Mouse (Mus musculus) limb, embryonic 15.5 days (tissue): ENCODE results near the gene Krt39. TPM values are rescaled to one million over a fixed set of nuclear protein-coding genes. Genes with fewer than 3 reads are reported as not detected.

Experiments
- ATAC-seq: fragments of 200-750 bp; cut with Nextera tagmentation; 2 replicates; pipeline ENCODE4 v1.8.0; 2017; ENCODE audit warnings: low read depth, moderate TSS enrichment; ENCODE audit not compliant: insufficient number of reproducible peaks, low FRiP score, low TSS enrichment
- H3K27ac ChIP-seq: fragments of 300-500 bp; sonication (generic); 2 replicates; pipeline ENCODE4 v1.5.1; 2015; ENCODE audit warnings: moderate library complexity, mild to moderate bottlenecking, inconsistent platforms
- H3K27me3 ChIP-seq: fragments of 300-500 bp; sonication (generic); 2 replicates; pipeline ENCODE4 v1.6.1; 2015; ENCODE audit warnings: inconsistent platforms
- H3K36me3 ChIP-seq: fragments of 300-500 bp; sonication (generic); 2 replicates; pipeline ENCODE4 v1.6.1; 2015; ENCODE audit warnings: inconsistent platforms
- H3K4me1 ChIP-seq: fragments of 300-500 bp; sonication (generic); 2 replicates; pipeline ENCODE4 v1.6.1; 2015; ENCODE audit warnings: inconsistent platforms
- H3K4me2 ChIP-seq: fragments of 300-500 bp; sonication (generic); 2 replicates; pipeline ENCODE4 v1.6.1; 2015; ENCODE audit warnings: mild to moderate bottlenecking, inconsistent platforms
- H3K4me3 ChIP-seq: fragments of 300-500 bp; sonication (generic); 2 replicates; pipeline ENCODE4 v1.5.1; 2015; ENCODE audit warnings: mild to moderate bottlenecking, inconsistent platforms
- H3K9ac ChIP-seq: fragments of 300-500 bp; sonication (generic); 2 replicates; pipeline ENCODE4 v1.6.1; 2015; ENCODE audit warnings: inconsistent platforms
- H3K9me3 ChIP-seq: fragments of 300-500 bp; sonication (generic); 2 replicates; pipeline ENCODE4 v1.6.1; 2016; ENCODE audit warnings: inconsistent platforms
- WGBS: fragments of 180-500 bp; shearing (Covaris S2); methylation state at CpG from one replicate; pipeline ENCODE4 v1.1.7; 2015; 5-methylcytosine and 5-hydroxymethylcytosine counted together
- polyA plus RNA-seq: library from polyadenylated mRNA; unstranded; fragments of >200 nt; fragmentation: Nextera tagmentation; extraction: Ambion mirVana; gene quantifications from 2 replicates; pipeline ENCODE4 v1.2.1, GENCODE M21; 2015

The Krt39 gene
- polyA plus RNA-seq, 1 experiment from 2014 or later: 0.15 TPM

DNA sequence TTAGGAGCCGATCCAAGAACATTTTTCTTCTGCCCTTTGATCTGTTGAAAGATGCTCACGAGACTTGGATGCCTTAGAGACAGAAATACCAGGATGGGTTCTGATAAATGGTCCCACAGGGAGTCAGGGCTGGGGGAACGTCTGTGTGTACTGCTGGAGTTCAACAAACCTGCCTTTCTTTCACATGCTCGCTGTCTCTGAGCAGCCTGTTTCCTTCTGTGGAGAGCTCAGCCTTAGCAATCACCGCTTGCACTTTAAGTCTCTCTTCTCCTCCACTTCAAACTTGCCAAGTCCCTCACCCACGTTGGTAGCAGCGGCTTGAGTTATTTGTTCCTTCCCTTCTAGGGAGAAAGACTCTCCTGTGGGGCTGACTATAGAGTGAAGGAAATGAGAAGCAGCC lies 54.8 kb downstream of the Krt39 start:
- 15% methylated on average over 7 of the region's 7 CpGs for WGBS
- Histone ChIP-seq H3K4me1 (0 out of 2 replicates have a peak, but pooled peaks cover 5% of the 10 kb centered on the region), H3K36me3 (no peaks in the 10 kb centered on the region), H3K4me3 (no peak overlapping the region), H3K27me3 (0 out of 2 replicates have a peak, but pooled peaks cover 4% of the 10 kb centered on the region), H3K9ac (no peak overlapping the region), H3K27ac (peak overlapping the region; percentile 2; the same call in 1 of the 2 replicates), H3K4me2 (no peak overlapping the region), H3K9me3 (no peaks in the 10 kb centered on the region)
- ATAC-seq: no peak

DNA sequence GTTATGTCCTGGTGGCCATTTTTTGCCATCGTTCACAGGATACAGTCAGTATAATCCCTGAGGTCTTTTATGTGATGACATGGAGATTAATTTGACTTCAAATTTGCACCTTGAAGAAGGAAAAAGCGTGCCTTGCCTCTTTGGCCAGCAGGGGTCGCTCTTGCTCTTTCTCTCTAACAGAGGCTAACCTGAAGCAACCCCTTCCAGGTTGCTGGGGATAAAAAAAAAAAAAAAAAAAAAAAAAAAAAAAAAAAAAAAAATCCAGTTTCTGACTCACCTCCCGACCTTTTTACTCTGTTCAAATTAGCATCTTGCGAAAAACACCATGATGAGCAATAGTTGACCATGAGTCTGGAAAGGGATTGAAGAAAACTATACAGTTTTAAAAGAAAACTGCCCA lies 56.3 kb downstream of the Krt39 start:
- ATAC-seq: no peak
- H3K9me3 ChIP-seq: no peaks in the 10 kb centered on the region

More for the DNA sequence above, 56.3 kb downstream of the Krt39 start:
- Histone ChIP-seq H3K9ac (no peak overlapping the region), H3K4me3 (no peak overlapping the region), H3K4me2 (no peak overlapping the region), H3K27ac (no peak overlapping the region), H3K36me3 (no peaks in the 10 kb centered on the region), H3K27me3 (0 out of 2 replicates have a peak, but pooled peaks cover 4% of the 10 kb centered on the region), H3K4me1 (0 out of 2 replicates have a peak, but pooled peaks cover 5% of the 10 kb centered on the region)
- 5% methylated on average over 5 of the region's 5 CpGs for WGBS

Other genes with a start within 250 kb of the Krt39 start
- 0.23 and 0.25 TPM in 2 replicates for gene Krt24, start 236.1 kb downstream of the Krt39 start, polyA plus RNA-seq
- not detected in 2 replicates for gene Krt25, start 198.4 kb downstream of the Krt39 start, polyA plus RNA-seq
- gene Krt26, start 183.4 kb downstream of the Krt39 start, polyA plus RNA-seq: not detected in 2 replicates
- not detected in 2 replicates for gene Krt27, start 170.2 kb downstream of the Krt39 start, polyA plus RNA-seq
- 0.14 and 0.17 TPM in 2 replicates for gene Krt28, start 146.4 kb downstream of the Krt39 start, polyA plus RNA-seq
- gene Krt10, start 132.0 kb downstream of the Krt39 start, polyA plus RNA-seq: 625 and 642 TPM in 2 replicates
- gene Krt12, start 99.1 kb downstream of the Krt39 start, polyA plus RNA-seq: 0.15 and 0.61 TPM in 2 replicates
- gene Krt20, start 83.2 kb downstream of the Krt39 start, polyA plus RNA-seq: 0.20 and 0.32 TPM in 2 replicates
- 23.0 and 24.2 TPM in 2 replicates for gene Krt23, start 28.2 kb downstream of the Krt39 start, polyA plus RNA-seq
- gene Krt40, start 21.8 kb upstream of the Krt39 start, polyA plus RNA-seq: not detected in 2 replicates
- 4.0 and 5.6 TPM in 2 replicates for gene Krtap3-3, start 29.5 kb upstream of the Krt39 start, polyA plus RNA-seq
- 0.24 TPM in 1 of 2 replicates, not detected in the other for gene Krtap3-2, start 35.5 kb upstream of the Krt39 start, polyA plus RNA-seq
- not detected in 2 replicates for gene Gm11939, start 38.1 kb upstream of the Krt39 start, polyA plus RNA-seq
- 6.4 and 15.3 TPM in 2 replicates for gene Krtap3-1, start 45.3 kb upstream of the Krt39 start, polyA plus RNA-seq
- 0.22 TPM in 1 of 2 replicates, not detected in the other for gene Krtap1-5, start 59.7 kb upstream of the Krt39 start, polyA plus RNA-seq
- gene Krtap1-4, start 62.3 kb upstream of the Krt39 start, polyA plus RNA-seq: not detected in 2 replicates
- not detected in 2 replicates for gene Krtap1-3, start 70.0 kb upstream of the Krt39 start, polyA plus RNA-seq
- not detected in 2 replicates for gene Krtap9-3, start 76.8 kb upstream of the Krt39 start, polyA plus RNA-seq
- gene Gm11938, start 82.0 kb upstream of the Krt39 start, polyA plus RNA-seq: not detected in 2 replicates
- not detected in 2 replicates for gene Gm11937, start 88.9 kb upstream of the Krt39 start, polyA plus RNA-seq
- gene Krtap2-4, start 93.5 kb upstream of the Krt39 start, polyA plus RNA-seq: not detected in 2 replicates
- gene Gm11562, start 99.1 kb upstream of the Krt39 start, polyA plus RNA-seq: not detected in 2 replicates
- not detected in 2 replicates for gene Krtap4-1, start 106.9 kb upstream of the Krt39 start, polyA plus RNA-seq
- gene Krtap4-2, start 113.7 kb upstream of the Krt39 start, polyA plus RNA-seq: not detected in 2 replicates
- gene Krtap4-7, start 122.8 kb upstream of the Krt39 start, polyA plus RNA-seq: not detected in 2 replicates
- gene Gm11555, start 128.9 kb upstream of the Krt39 start, polyA plus RNA-seq: not detected in 2 replicates
- not detected in 2 replicates for gene Gm11563, start 137.6 kb upstream of the Krt39 start, polyA plus RNA-seq
- gene Krtap4-6, start 144.6 kb upstream of the Krt39 start, polyA plus RNA-seq: not detected in 2 replicates
- not detected in 2 replicates for gene Gm14190, start 169.4 kb upstream of the Krt39 start, polyA plus RNA-seq
- not detected in 2 replicates for gene Gm14180, start 213.0 kb upstream of the Krt39 start, polyA plus RNA-seq